Mouse (Mus musculus) kidney, adult 2 months (tissue): Measurements from ENCODE around the gene Rassf1. TPM values are rescaled to one million over a fixed set of nuclear protein-coding genes. Genes with fewer than 3 reads are reported as not detected.

Experiments used
- DNase-seq: peaks from one replicate; pipeline ENCODE4 v3.0.0; 2021
- H3K27ac ChIP-seq: fragments of 200-500 bp; 2 replicates; pipeline ENCODE4 v1.5.1; 2012; ENCODE audit warnings: low read depth, low read length, control low read depth, inconsistent platforms; ENCODE audit not compliant: insufficient read depth
- H3K27me3 ChIP-seq: fragments of 200-500 bp; replicated peaks from 2 replicates; pipeline ENCODE4 v1.6.1; 2012; ENCODE audit warnings: mild to moderate bottlenecking, moderate library complexity, low read length, inconsistent platforms; ENCODE audit not compliant: control insufficient read depth, insufficient read depth
- H3K36me3 ChIP-seq: fragments of 200-500 bp; 2 replicates; pipeline ENCODE4 v1.6.1; 2012; ENCODE audit warnings: mild to moderate bottlenecking, moderate library complexity, low read length, inconsistent platforms; ENCODE audit not compliant: control insufficient read depth, insufficient read depth
- H3K4me1 ChIP-seq: fragments of 200-500 bp; 2 replicates; pipeline ENCODE4 v1.6.1; 2011; ENCODE audit warnings: low read length; ENCODE audit not compliant: control insufficient read depth, insufficient read depth
- H3K4me3 ChIP-seq: fragments of 200-500 bp; 2 replicates; pipeline ENCODE4 v1.5.1; 2011; ENCODE audit warnings: mild to moderate bottlenecking, low read depth, low read length, control low read depth; ENCODE audit not compliant: insufficient read depth
- CTCF ChIP-seq: fragments of 200-500 bp; conservative IDR thresholded peaks from 2 replicates; pipeline ENCODE4 v1.5.1; 2011; ENCODE audit warnings: low read depth, mild to moderate bottlenecking, control low read depth, low read length, moderate library complexity, mixed read lengths; ENCODE audit not compliant: insufficient read depth, insufficient read length
- POLR2A ChIP-seq: fragments of 200-500 bp; IDR thresholded peaks from one replicate; pipeline ENCODE4 v1.6.1; 2011; ENCODE audit warnings: low read depth, low read length, control low read depth
- WGBS: fragments of 180-500 bp; shearing (Covaris S2); methylation state at CpG from one replicate; pipeline ENCODE4 v1.1.7; 2018; 5-methylcytosine and 5-hydroxymethylcytosine counted together
- polyA plus RNA-seq: library from polyadenylated mRNA; depleted of rRNA; stranded (reverse); fragments of >200 nt; gene quantifications from 2 replicates; pipeline ENCODE4 v1.2.3, GENCODE M21; 2012

Gene Rassf1
- polyA plus RNA-seq, 1 experiment = 23.0 TPM

GRCm38 (mm10) chr9:107533791-107534407, 17.5 kb upstream of the Rassf1 start, which contains the start of gene Tmem115:
Tmem115 (plus strand) TSS chr9:107533945.
- under 1% methylated on average over 48 of the region's 48 CpGs for WGBS
- TF ChIP-seq POLR2A = peak; percentile 49
- no peak for TF ChIP-seq CTCF

GRCm38 (mm10) chr9:107534408-107535202, 16.8 kb upstream of the Rassf1 start:
- peak overlapping the region; percentile 91 for H3K27ac ChIP-seq
- DNase-seq = no peak
- TF ChIP-seq CTCF (no peak), POLR2A (no peak)
- H3K4me3 ChIP-seq = peak overlapping the region; percentile 89
- H3K27me3 ChIP-seq = no peaks in the 10 kb centered on the region
- under 1% methylated on average over 40 of the region's 40 CpGs for WGBS
- H3K4me1 ChIP-seq = peaks cover 13% of the 10 kb centered on the region; the same call in 1 of the 2 replicates
- 0 out of 2 replicates have a peak, but pooled peaks cover 2% of the 10 kb centered on the region for H3K36me3 ChIP-seq

More at GRCm38 (mm10) chr9:107533791-107534407, 17.5 kb upstream of the Rassf1 start, which contains the start of gene Tmem115:
- H3K36me3 ChIP-seq = 0 out of 2 replicates have a peak, but pooled peaks cover 2% of the 10 kb centered on the region
- H3K4me3 ChIP-seq = peak within 1 kb of the TSS; percentile 89
- H3K27me3 ChIP-seq = no peaks in the 10 kb centered on the region
- H3K27ac ChIP-seq = peak within 1 kb of the TSS; percentile 91
- peak; percentile 98 for DNase-seq
- H3K4me1 ChIP-seq = peaks cover 13% of the 10 kb centered on the region; the same call in 1 of the 2 replicates

- DNase-seq = no peak
- Histone ChIP-seq H3K4me1 (peaks cover 17% of the 10 kb centered on the region; the same call in 1 of the 2 replicates), H3K27ac (no peak overlapping the region), H3K36me3 (0 out of 2 replicates have a peak, but pooled peaks cover 2% of the 10 kb centered on the region), H3K4me3 (no peak overlapping the region), H3K27me3 (no peaks in the 10 kb centered on the region)
- TF ChIP-seq POLR2A (no peak), CTCF (no peak)
- 92% methylated on average over 7 of the region's 7 CpGs for WGBS
These were observed 13.1 kb upstream of the Rassf1 start for GRCm38 (mm10) chr9:107538231-107538630.

- no peak overlapping the region for H3K27ac ChIP-seq
- H3K27me3 ChIP-seq = no peaks in the 10 kb centered on the region
- TF ChIP-seq POLR2A (no peak), CTCF (no peak)
- H3K36me3 ChIP-seq = 0 out of 2 replicates have a peak, but pooled peaks cover 2% of the 10 kb centered on the region
- DNase-seq = no peak
- H3K4me1 ChIP-seq = peaks cover 17% of the 10 kb centered on the region; the same call in 1 of the 2 replicates
- 96% methylated on average over 3 of the region's 3 CpGs for WGBS
- no peak overlapping the region for H3K4me3 ChIP-seq
These were observed 12.6 kb upstream of the Rassf1 start for GRCm38 (mm10) chr9:107538711-107539110.

- peaks cover 17% of the 10 kb centered on the region; the same call in 1 of the 2 replicates for H3K4me1 ChIP-seq
- no peak overlapping the region for H3K4me3 ChIP-seq
- H3K36me3 ChIP-seq = 0 out of 2 replicates have a peak, but pooled peaks cover 2% of the 10 kb centered on the region
- no peak for DNase-seq
- H3K27ac ChIP-seq = no peak overlapping the region
- no peak for TF ChIP-seq POLR2A
- TF ChIP-seq CTCF = no peak
- WGBS = 94% methylated on average over 8 of the region's 8 CpGs
- H3K27me3 ChIP-seq = no peaks in the 10 kb centered on the region
These were observed 11.4 kb upstream of the Rassf1 start for GRCm38 (mm10) chr9:107539940-107540339.

- no peaks in the 10 kb centered on the region for H3K27me3 ChIP-seq
- no peak overlapping the region for H3K27ac ChIP-seq
- peak; percentile 56 for DNase-seq
- TF ChIP-seq CTCF = no peak
- TF ChIP-seq POLR2A = no peak
- H3K4me1 ChIP-seq = peaks cover 17% of the 10 kb centered on the region; the same call in 1 of the 2 replicates
- 43% methylated on average over 4 of the region's 4 CpGs for WGBS
- 0 out of 2 replicates have a peak, but pooled peaks cover 2% of the 10 kb centered on the region for H3K36me3 ChIP-seq
- no peak overlapping the region for H3K4me3 ChIP-seq
These were observed 10.9 kb upstream of the Rassf1 start for GRCm38 (mm10) chr9:107540420-107540819.
